Mouse (Mus musculus): ENCODE measurements around the gene Prkx. TPM values are rescaled to one million over a fixed set of nuclear protein-coding genes. Genes with fewer than 3 reads are reported as not detected.

The Prkx gene
- polyA plus RNA-seq, 1 experiment from 2014 or later = 22.2 TPM

DNA sequence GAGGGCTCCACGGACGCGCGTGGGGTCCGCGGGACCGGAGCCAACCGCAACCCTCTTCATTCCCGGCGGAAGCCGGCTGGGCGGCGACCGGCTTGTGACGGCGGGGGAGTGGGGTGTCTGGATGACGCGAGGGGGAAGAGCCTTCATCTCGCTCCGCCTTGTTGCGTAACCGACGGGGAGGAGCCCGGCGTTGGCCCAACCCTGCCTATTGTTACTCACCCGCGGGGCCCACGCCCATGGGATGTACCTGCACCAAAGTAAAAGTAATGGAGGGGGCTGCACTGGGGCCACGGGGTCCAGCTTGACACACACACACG is 262 bp downstream of the Prkx start:
- H3K4me2 ChIP-seq (ENCODE audit: low read length) = peak overlapping the region; percentile 61
- no peaks in the 10 kb centered on the region for H3K9me3 ChIP-seq (replicated peaks; ENCODE audit: control insufficient read depth, low read length)
- 31% methylated on average over 21 of the region's 30 CpGs for WGBS
- H3K27ac ChIP-seq (ENCODE audit: low read depth, low read length) = peak overlapping the region; percentile 57; the same call in 1 of the 2 replicates
- H3K27me3 ChIP-seq (replicated peaks; ENCODE audit: control insufficient read depth, insufficient read depth, low read length) = no peaks in the 10 kb centered on the region
- DNase-seq (ENCODE audit: low spot score) = peak; percentile 92
- H3K36me3 ChIP-seq (ENCODE audit: control insufficient read depth, insufficient read depth, low read length) = no peaks in the 10 kb centered on the region
- H3K4me1 ChIP-seq (ENCODE audit: control insufficient read depth, insufficient read depth, low read length) = no peaks in the 10 kb centered on the region
- H3K4me3 ChIP-seq (ENCODE audit: low read depth, low read length) = peak overlapping the region; percentile 52
- peak overlapping the region; percentile 66 for H3K9ac ChIP-seq (ENCODE audit: low read length)
- ATAC-seq = peak; percentile 98

DNA sequence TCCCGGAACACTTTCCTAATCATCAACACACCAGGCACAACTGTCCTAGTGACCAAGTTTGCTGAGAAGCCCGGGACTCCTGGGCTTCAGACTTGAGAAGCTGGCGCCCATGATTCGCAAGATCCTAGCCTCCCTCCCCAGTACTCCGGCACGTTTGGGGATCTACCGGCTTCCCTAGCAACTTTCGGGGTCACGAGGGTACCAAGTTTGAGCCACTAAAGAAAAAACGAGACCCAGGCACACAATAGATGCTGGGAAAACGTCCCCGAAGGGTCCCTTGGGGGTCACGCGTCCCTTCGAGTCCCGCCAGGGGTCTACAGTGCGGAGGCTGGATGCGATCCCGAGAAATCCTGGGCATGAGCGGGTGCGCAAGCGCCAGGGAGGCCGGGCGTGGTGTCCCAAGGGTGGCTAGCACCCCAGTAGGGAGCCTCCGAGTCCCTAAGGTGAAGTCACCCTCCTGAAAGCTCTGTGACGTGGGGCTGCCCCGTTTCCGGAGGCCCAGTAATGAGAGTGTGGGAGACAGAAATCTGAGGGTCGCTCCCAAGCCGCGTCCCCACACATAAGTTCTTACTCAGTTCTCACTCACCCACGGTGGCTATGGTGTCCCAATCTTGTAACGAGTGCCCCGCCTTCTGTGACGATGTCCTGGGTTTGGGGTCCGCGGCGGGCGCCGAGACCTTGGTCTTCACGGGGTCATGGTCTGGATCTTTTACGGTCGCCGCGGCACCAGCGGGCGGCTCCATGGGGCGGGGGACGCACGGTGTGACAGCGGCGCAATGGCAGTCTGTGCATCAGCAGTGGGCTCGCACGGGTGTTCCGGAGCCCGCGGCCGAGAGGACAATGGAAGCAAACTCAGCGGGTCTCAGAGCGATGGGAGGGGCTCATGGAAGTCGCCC is 868 bp downstream of the Prkx start:
- H3K9ac ChIP-seq (ENCODE audit: low read length) = peak overlapping the region; percentile 66
- 31% methylated on average over 59 of the region's 61 CpGs for WGBS
- peak; percentile 27 for DNase-seq (ENCODE audit: low spot score)

DNA sequence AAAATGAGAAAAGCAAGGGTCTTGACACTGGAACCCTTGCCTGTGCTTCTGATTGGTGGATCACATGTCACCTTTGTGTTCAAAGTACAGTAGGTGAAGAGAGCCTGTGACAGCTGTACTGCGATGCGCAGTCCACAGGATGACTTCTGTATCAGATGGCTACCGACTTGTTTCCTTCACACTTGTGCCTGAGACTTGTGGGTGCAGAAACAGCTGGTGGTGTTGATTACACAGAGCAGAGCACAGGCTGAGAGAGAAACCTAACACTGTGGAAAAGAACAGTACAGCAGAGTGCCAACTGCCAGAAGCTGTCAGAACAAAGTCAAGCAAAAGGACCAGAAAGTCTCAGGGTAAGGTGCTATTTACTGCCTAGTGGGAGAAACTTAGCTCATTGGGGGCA is 7.4 kb downstream of the Prkx start:
- WGBS = 90% methylated on average over 3 of the region's 3 CpGs
- no peak overlapping the region for H3K27ac ChIP-seq (ENCODE audit: low read depth, low read length)
- no peaks in the 10 kb centered on the region for H3K4me1 ChIP-seq (ENCODE audit: control insufficient read depth, insufficient read depth, low read length)
- 0 out of 2 replicates have a peak, but pooled peaks cover 7% of the 10 kb centered on the region for H3K36me3 ChIP-seq (ENCODE audit: control insufficient read depth, insufficient read depth, low read length)
- no peaks in the 10 kb centered on the region for H3K9me3 ChIP-seq (replicated peaks; ENCODE audit: control insufficient read depth, low read length)
- H3K4me2 ChIP-seq (ENCODE audit: low read length) = no peak overlapping the region
- ATAC-seq (no peak), DNase-seq (ENCODE audit: low spot score) (no peak)
- H3K27me3 ChIP-seq (replicated peaks; ENCODE audit: control insufficient read depth, insufficient read depth, low read length) = no peaks in the 10 kb centered on the region
- no peak overlapping the region for H3K9ac ChIP-seq (ENCODE audit: low read length)
- H3K4me3 ChIP-seq (ENCODE audit: low read depth, low read length) = no peak overlapping the region

More for the DNA sequence above, 868 bp downstream of the Prkx start:
- Histone ChIP-seq H3K27ac (ENCODE audit: low read depth, low read length) (peak overlapping the region; percentile 57; the same call in 1 of the 2 replicates), H3K36me3 (ENCODE audit: control insufficient read depth, insufficient read depth, low read length) (no peaks in the 10 kb centered on the region), H3K9me3 (replicated peaks; ENCODE audit: control insufficient read depth, low read length) (no peaks in the 10 kb centered on the region), H3K27me3 (replicated peaks; ENCODE audit: control insufficient read depth, insufficient read depth, low read length) (no peaks in the 10 kb centered on the region), H3K4me1 (ENCODE audit: control insufficient read depth, insufficient read depth, low read length) (no peaks in the 10 kb centered on the region), H3K4me2 (ENCODE audit: low read length) (peak overlapping the region; percentile 61), H3K4me3 (ENCODE audit: low read depth, low read length) (peak overlapping the region; percentile 52)
- ATAC-seq = peak; percentile 79

DNA sequence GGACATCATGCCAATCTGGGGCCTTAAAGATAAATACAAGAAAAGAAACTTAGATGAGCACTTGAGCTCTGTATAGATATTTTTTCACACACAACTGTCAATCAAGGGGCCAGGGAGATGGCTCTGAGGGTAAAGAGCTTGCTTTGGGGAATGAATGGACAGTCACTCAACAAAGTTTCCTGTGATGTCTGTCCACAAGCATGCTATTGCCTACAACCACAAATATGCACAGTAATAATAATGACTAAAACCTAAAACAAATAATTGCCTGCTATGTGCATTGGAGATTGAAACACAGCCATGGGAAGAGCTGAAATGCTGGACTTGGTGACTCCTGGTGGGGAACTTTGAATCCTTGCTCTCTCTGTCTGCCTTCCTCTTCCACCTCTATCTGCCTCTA is 9.7 kb downstream of the Prkx start:
- ATAC-seq (no peak), DNase-seq (ENCODE audit: low spot score) (no peak)
- Histone ChIP-seq H3K27me3 (replicated peaks; ENCODE audit: control insufficient read depth, insufficient read depth, low read length) (no peaks in the 10 kb centered on the region), H3K36me3 (ENCODE audit: control insufficient read depth, insufficient read depth, low read length) (0 out of 2 replicates have a peak, but pooled peaks cover 11% of the 10 kb centered on the region), H3K4me2 (ENCODE audit: low read length) (no peak overlapping the region), H3K9me3 (replicated peaks; ENCODE audit: control insufficient read depth, low read length) (no peaks in the 10 kb centered on the region), H3K4me1 (ENCODE audit: control insufficient read depth, insufficient read depth, low read length) (no peaks in the 10 kb centered on the region), H3K27ac (ENCODE audit: low read depth, low read length) (no peak overlapping the region), H3K9ac (ENCODE audit: low read length) (no peak overlapping the region), H3K4me3 (ENCODE audit: low read depth, low read length) (no peak overlapping the region)

DNA sequence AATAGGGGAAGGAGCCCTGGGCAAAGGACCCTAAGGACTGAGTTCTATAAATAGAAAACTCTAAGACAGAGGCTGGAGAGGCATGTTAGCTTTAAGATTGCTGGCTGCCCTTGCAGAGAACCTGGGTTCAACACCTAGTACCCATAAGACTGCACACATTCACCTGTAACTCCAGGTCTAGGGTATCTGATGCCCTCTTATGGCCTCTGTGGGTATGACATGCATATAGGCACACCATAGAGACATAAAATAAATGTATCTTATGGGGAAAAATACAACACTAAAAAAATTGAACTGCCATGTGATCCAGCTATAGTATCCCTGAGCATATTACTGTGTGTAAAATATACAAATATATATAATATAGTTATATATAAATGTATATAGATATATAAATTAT is 18.3 kb downstream of the Prkx start:
- no peak overlapping the region for H3K4me2 ChIP-seq (ENCODE audit: low read length)
- no peaks in the 10 kb centered on the region for H3K4me1 ChIP-seq (ENCODE audit: control insufficient read depth, insufficient read depth, low read length)
- H3K9ac ChIP-seq (ENCODE audit: low read length) = no peak overlapping the region
- H3K9me3 ChIP-seq (replicated peaks; ENCODE audit: control insufficient read depth, low read length) = no peaks in the 10 kb centered on the region
- no peak overlapping the region for H3K4me3 ChIP-seq (ENCODE audit: low read depth, low read length)
- H3K27ac ChIP-seq (ENCODE audit: low read depth, low read length) = no peak overlapping the region
- ATAC-seq (no peak), DNase-seq (ENCODE audit: low spot score) (no peak)
- H3K27me3 ChIP-seq (replicated peaks; ENCODE audit: control insufficient read depth, insufficient read depth, low read length) = no peaks in the 10 kb centered on the region
- 0 out of 2 replicates have a peak, but pooled peaks cover 8% of the 10 kb centered on the region for H3K36me3 ChIP-seq (ENCODE audit: control insufficient read depth, insufficient read depth, low read length)

DNA sequence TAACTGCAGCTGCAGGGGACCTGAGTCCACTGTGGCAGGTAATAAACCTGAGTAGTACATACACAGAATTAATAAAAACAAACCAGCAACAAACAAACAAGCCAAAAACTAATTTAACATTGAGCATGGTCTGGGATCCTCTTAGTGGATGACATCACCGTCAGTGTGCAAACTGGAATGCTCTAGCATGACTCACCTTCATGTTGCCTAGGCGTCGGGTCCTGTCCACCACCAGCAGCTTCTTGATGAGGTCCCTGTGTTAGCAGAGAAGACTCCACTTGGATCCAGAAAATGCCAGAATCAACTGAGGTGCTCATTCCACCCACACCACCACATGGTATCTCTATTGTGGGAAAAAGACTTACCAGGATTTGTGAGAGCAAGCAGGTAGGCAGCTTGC is 30.9 kb downstream of the Prkx start:
- Histone ChIP-seq H3K27ac (ENCODE audit: low read depth, low read length) (no peak overlapping the region), H3K36me3 (ENCODE audit: control insufficient read depth, insufficient read depth, low read length) (0 out of 2 replicates have a peak, but pooled peaks cover 6% of the 10 kb centered on the region), H3K4me3 (ENCODE audit: low read depth, low read length) (no peak overlapping the region), H3K9ac (ENCODE audit: low read length) (no peak overlapping the region), H3K4me1 (ENCODE audit: control insufficient read depth, insufficient read depth, low read length) (no peaks in the 10 kb centered on the region), H3K4me2 (ENCODE audit: low read length) (no peak overlapping the region), H3K27me3 (replicated peaks; ENCODE audit: control insufficient read depth, insufficient read depth, low read length) (no peaks in the 10 kb centered on the region), H3K9me3 (replicated peaks; ENCODE audit: control insufficient read depth, low read length) (no peaks in the 10 kb centered on the region)
- DNase-seq (ENCODE audit: low spot score) = no peak
- 91% methylated on average over 3 of the region's 3 CpGs for WGBS
- no peak for ATAC-seq

DNA sequence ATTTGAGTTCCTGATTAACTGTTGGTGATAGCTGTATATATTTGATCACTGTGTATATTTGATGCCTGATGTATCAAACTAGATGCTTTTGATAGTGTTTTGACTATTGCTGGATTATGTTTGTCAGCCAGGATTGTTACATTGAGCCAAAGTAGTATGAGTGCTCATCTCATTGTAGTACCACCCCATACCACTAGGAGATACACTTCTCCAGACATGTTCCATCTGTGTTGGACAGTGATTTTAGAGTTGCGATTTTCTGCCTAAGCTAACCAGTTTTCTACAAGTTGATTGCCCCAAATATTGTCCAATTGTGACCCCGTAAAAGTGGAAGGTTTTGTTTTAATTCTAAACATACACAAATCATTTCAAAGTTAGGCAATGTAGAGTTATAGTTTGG is 51.8 kb downstream of the Prkx start:
- H3K27ac ChIP-seq (ENCODE audit: low read depth, low read length) = no peak overlapping the region
- DNase-seq (ENCODE audit: low spot score) (no peak), ATAC-seq (no peak)
- H3K36me3 ChIP-seq (ENCODE audit: control insufficient read depth, insufficient read depth, low read length) = no peaks in the 10 kb centered on the region
- no peaks in the 10 kb centered on the region for H3K27me3 ChIP-seq (replicated peaks; ENCODE audit: control insufficient read depth, insufficient read depth, low read length)
- no peaks in the 10 kb centered on the region for H3K4me1 ChIP-seq (ENCODE audit: control insufficient read depth, insufficient read depth, low read length)
- H3K4me3 ChIP-seq (ENCODE audit: low read depth, low read length) = no peak overlapping the region
- no peak overlapping the region for H3K4me2 ChIP-seq (ENCODE audit: low read length)
- no peaks in the 10 kb centered on the region for H3K9me3 ChIP-seq (replicated peaks; ENCODE audit: control insufficient read depth, low read length)
- WGBS = 74% methylated on average over 2 of the region's 2 CpGs
- H3K9ac ChIP-seq (ENCODE audit: low read length) = no peak overlapping the region

DNA sequence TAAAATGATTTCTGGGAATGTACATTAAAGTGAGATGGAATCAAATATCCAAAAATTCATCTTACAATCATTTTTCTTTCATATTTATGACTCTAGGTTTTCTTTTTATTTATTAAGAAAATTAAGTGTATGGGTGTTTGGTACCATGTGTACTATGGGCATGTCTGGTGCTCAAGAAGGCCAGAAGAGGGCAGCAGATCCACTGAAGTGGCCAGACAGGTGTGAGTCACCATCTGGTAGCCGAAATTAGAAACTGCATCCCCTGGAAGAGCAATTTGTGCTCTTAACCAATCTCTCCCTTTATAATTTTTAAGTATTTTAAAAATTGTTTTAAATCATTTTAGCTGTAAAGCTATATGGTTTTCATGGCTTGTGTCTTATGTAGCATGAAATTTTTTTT is 54.7 kb downstream of the Prkx start:
- 26% methylated on average over 1 of the region's 1 CpGs for WGBS
- no peak for ATAC-seq
- H3K9ac ChIP-seq (ENCODE audit: low read length) = no peak overlapping the region

DNA sequence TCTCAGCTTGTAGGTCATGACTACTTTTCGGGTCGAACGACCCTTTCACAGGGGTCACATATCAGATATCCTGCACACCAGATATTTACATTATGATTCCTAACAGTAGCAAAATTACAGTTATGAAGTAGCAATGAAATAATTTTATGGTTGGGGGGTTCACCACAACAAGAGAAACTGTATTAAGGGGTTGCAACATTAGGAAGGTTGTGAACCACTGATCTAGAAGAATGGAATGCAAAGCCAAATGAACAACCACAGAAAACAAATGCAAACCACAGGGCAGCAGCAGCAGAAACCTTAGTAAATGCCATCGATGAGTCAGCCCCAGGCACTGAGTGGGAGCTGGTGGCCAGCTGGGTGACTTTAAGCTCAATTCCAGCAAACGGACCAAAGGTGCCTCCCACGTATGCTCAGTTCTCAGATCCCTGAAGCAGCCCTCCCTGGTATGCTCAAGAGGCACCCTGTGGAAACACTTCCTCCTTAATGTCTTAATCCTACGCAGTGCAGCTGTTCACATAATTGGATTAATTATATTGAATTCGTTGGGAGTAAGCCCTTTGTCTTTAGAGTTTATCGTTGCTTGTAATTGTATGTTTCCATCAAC is 62.0 kb downstream of the Prkx start:
- Histone ChIP-seq H3K27ac (ENCODE audit: low read depth, low read length) (no peak overlapping the region), H3K9me3 (replicated peaks; ENCODE audit: control insufficient read depth, low read length) (no peaks in the 10 kb centered on the region), H3K9ac (ENCODE audit: low read length) (no peak overlapping the region), H3K4me2 (ENCODE audit: low read length) (no peak overlapping the region), H3K4me1 (ENCODE audit: control insufficient read depth, insufficient read depth, low read length) (no peaks in the 10 kb centered on the region), H3K4me3 (ENCODE audit: low read depth, low read length) (no peak overlapping the region), H3K27me3 (replicated peaks; ENCODE audit: control insufficient read depth, insufficient read depth, low read length) (no peaks in the 10 kb centered on the region), H3K36me3 (ENCODE audit: control insufficient read depth, insufficient read depth, low read length) (no peaks in the 10 kb centered on the region)
- DNase-seq (ENCODE audit: low spot score) (peak; percentile 9), ATAC-seq (no peak)
- WGBS = 60% methylated on average over 9 of the region's 9 CpGs

More for the DNA sequence above, 54.7 kb downstream of the Prkx start:
- Histone ChIP-seq H3K27me3 (replicated peaks; ENCODE audit: control insufficient read depth, insufficient read depth, low read length) (no peaks in the 10 kb centered on the region), H3K27ac (ENCODE audit: low read depth, low read length) (no peak overlapping the region), H3K4me2 (ENCODE audit: low read length) (no peak overlapping the region), H3K4me3 (ENCODE audit: low read depth, low read length) (no peak overlapping the region), H3K4me1 (ENCODE audit: control insufficient read depth, insufficient read depth, low read length) (no peaks in the 10 kb centered on the region), H3K9me3 (replicated peaks; ENCODE audit: control insufficient read depth, low read length) (no peaks in the 10 kb centered on the region), H3K36me3 (ENCODE audit: control insufficient read depth, insufficient read depth, low read length) (no peaks in the 10 kb centered on the region)
- peak; percentile 22 for DNase-seq (ENCODE audit: low spot score)
